Mouse (Mus musculus): ENCODE results near the gene Efhc1.

DNA sequence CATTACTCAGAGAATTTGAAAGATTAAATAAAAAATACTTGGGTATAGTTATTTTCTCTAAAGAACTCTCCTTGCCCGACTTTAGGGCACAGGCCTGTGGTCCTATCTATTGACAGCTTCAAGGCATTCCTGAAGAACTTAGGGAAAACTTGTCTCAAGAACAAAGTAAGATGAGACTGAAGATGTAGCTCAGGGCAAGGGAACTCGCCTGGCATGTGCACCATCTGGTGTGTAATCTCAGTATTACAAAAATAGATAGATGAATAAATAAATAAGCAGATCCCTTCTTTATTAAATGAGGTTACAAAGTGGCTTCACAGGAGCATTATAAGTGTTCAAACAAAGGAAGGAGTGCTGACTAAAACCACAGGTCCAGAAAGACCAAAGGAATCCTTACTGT is 32.7 kb downstream of the Efhc1 start:
- TF ChIP-seq CTCF (IDR thresholded peaks at IDR 0.05; ENCODE audit: borderline replicate concordance, control insufficient read depth, extremely low read depth, insufficient read depth, low read length, poor library complexity) (no peak), POLR2A (IDR thresholded peaks at IDR 0.05; ENCODE audit: control insufficient read depth, extremely low read depth, insufficient read depth, low read length, poor library complexity) (no peak)

All from thymus, adult 2 months (tissue).